In the genomic region with DNA sequence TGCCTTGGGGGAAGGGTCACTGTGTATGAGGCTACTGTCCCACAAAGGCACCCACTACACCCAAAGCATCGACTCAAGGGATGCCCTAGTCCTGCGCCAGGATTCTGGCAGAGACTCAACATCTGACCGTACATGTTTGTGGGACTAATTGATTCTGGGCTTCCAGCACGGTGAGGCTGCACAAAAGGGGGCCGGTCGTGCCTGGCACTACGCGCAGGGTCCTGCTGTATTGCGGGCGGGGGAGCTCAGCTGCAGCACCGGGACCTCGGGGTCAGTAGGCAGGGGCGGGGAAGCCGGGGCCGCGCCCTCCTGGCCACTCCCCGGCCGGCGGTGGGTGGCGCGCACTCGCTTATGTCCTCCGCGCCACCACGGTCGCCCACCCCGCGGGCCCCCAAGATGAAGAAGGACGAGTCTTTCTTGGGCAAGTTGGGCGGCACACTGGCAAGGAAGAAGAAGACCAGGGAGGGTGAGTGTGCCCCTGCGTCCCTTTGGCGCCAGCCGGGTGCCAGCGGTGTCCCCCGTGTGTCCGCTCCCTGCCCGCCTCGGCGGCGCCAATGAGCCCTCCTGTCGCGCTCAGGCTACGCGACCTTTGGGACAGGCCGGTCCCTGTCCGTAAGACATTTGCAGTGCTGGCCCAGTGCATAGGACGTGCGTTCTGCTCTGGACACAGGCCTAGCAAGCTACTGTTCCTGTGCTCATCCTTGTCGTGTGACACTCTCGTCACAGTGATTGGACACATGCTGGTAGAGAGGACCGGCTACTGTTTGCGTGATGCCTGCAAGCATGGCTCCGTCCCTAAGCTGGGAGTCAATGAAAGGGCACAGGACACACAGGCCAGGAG, we compare ENCODE assay signal across 8 mouse cellular contexts. TPM values are rescaled to one million over a fixed set of nuclear protein-coding genes. Genes with fewer than 3 reads are reported as not detected.
A peak's percentile ranks its signal among the peaks of the same experiment; 100 is the strongest.
DNase-seq lines count a peak whose midpoint lies in the region; ATAC-seq lines count a peak whose summit lies in the region.

Gene Parvb, plus strand, starts transcription at position 323 of the 841 bp plus-strand sequence.

- H3K9me3 ChIP-seq in hindbrain, embryonic 10.5 days = no peaks in the 10 kb centered on the region
- no peaks in the 10 kb centered on the region for H3K9me3 ChIP-seq in lung, embryonic 16.5 days (ENCODE audit: control insufficient read depth, low read length)

- peak; percentile 80 for ATAC-seq in lung, embryonic 16.5 days (ENCODE audit: low read depth)

- H3K9ac ChIP-seq in lung, embryonic 16.5 days (ENCODE audit: low read length) = peak within 1 kb of the TSS; percentile 64

- under 1% methylated on average over 53 of the region's 53 CpGs for WGBS in hindbrain, embryonic 10.5 days
- under 1% methylated on average over 41 of the region's 53 CpGs for WGBS in lung, embryonic 16.5 days

- H3K4me1 ChIP-seq in hindbrain, embryonic 10.5 days (replicated peaks) = peaks cover 61% of the 10 kb centered on the region
- peaks cover 21% of the 10 kb centered on the region for H3K4me1 ChIP-seq in lung, embryonic 16.5 days (replicated peaks; ENCODE audit: control insufficient read depth, insufficient read depth, low read length)

- H3K4me3 ChIP-seq in hindbrain, embryonic 10.5 days = peak within 1 kb of the TSS; percentile 74
- H3K4me3 ChIP-seq in lung, embryonic 16.5 days (ENCODE audit: low read length) = peak within 1 kb of the TSS; percentile 66

- peak within 1 kb of the TSS; percentile 86 for H3K27ac ChIP-seq in hindbrain, embryonic 10.5 days
- H3K27ac ChIP-seq in lung, embryonic 16.5 days (ENCODE audit: low read length) = peak within 1 kb of the TSS; percentile 66

- peak within 1 kb of the TSS; percentile 92 for H3K4me2 ChIP-seq in lung, embryonic 16.5 days (ENCODE audit: low read depth, low read length)

- H3K36me3 ChIP-seq in hindbrain, embryonic 10.5 days = no peaks in the 10 kb centered on the region
- H3K36me3 ChIP-seq in lung, embryonic 16.5 days (ENCODE audit: control insufficient read depth, insufficient read depth, low read length) = no peaks in the 10 kb centered on the region

- DNase-seq in adipocyte (ENCODE audit: low spot score) = peak; percentile 14
- peak; percentile 72 for DNase-seq in cerebellum, adult 9-10 months
- peak in 1 of 2 experiments; percentile 39 for DNase-seq in frontal cortex, adult 2 months (ENCODE audit: extremely low spot score in 1 of 2, low spot score in 1 of 2)
- DNase-seq in hindbrain, embryonic 10.5 days (ENCODE audit: low spot score) = peak; percentile 68
- peak; percentile 59 to 72 for DNase-seq in layer of hippocampus, postnatal 10 days (ENCODE audit: low spot score in 2 of 2)
- DNase-seq in retina, postnatal 1 day = peak; percentile 71
- DNase-seq in urinary bladder, postnatal 4 days (ENCODE audit: low spot score in 2 of 2) = no peak

- H3K27me3 ChIP-seq in hindbrain, embryonic 10.5 days (ENCODE audit: insufficient read depth, poor library complexity, severe bottlenecking) = peaks cover 43% of the 10 kb centered on the region
- H3K27me3 ChIP-seq in lung, embryonic 16.5 days (ENCODE audit: control insufficient read depth, insufficient read depth, low read depth, low read length) = no peaks in the 10 kb centered on the region; the same call in 1 of the 2 replicates

RNA-seq across cellular contexts. Expression of gene Parvb, which starts in this region (rescaled TPM):
- 16.2 and 17.0 TPM in 2 replicates for polyA plus RNA-seq in frontal cortex, adult 2 months (2012; rRNA removed)
- polyA plus RNA-seq in hindbrain, embryonic 10.5 days (2016; fragmentation: Nextera tagmentation; extraction: Ambion mirVana) = 7.1 and 7.6 TPM in 2 replicates
- total RNA-seq in layer of hippocampus, postnatal 10 days (2021) = 10 to 100 TPM; 37.2 TPM
- polyA plus RNA-seq in lung, embryonic 16.5 days (2015; fragmentation: Nextera tagmentation; extraction: Ambion mirVana) = 5.2 and 5.3 TPM in 2 replicates

Comparison
In these comparisons a context has a peak if more than half of its experiments do, and no peak if none do; other contexts are left out.
1. DNase-seq: peak in adipocyte (single experiment), cerebellum, adult 9-10 months (single experiment), hindbrain, embryonic 10.5 days (single experiment), layer of hippocampus, postnatal 10 days (2 of 2) and retina, postnatal 1 day (single experiment); none in urinary bladder, postnatal 4 days (0 of 2).